Mouse (Mus musculus): ENCODE measurements around the gene Lrrc29.
A peak's percentile ranks its signal among the peaks of the same experiment; 100 is the strongest.
"Not testable (repeated sequence)": the region's sequence is repeated elsewhere in the genome, so short reads cannot be mapped to it uniquely, and the experiment has no call there.

Lrrc29 gene

DNA sequence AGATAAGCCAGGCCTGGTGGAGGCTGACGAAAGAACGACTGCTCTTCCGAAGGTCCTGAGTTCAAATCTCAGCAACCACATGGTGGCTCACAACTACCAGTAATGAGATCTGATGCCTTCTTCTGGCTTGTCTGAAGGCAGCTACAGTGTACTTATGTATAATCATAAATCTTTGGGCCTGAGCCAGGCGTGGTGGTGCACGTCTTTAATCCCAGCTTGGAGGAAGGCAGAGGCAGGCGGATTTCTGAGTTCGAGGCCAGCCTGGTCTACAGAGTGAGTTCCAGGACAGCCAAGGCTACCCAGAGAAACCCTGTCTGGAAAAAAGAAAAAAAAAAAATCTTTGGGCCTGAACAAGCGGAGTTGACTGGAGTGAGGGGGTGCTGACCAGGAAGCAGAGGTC lies 34.7 kb downstream of the Lrrc29 start:
- DNase-seq (ENCODE audit: low spot score in 2 of 2) = not testable (repeated sequence)

DNA sequence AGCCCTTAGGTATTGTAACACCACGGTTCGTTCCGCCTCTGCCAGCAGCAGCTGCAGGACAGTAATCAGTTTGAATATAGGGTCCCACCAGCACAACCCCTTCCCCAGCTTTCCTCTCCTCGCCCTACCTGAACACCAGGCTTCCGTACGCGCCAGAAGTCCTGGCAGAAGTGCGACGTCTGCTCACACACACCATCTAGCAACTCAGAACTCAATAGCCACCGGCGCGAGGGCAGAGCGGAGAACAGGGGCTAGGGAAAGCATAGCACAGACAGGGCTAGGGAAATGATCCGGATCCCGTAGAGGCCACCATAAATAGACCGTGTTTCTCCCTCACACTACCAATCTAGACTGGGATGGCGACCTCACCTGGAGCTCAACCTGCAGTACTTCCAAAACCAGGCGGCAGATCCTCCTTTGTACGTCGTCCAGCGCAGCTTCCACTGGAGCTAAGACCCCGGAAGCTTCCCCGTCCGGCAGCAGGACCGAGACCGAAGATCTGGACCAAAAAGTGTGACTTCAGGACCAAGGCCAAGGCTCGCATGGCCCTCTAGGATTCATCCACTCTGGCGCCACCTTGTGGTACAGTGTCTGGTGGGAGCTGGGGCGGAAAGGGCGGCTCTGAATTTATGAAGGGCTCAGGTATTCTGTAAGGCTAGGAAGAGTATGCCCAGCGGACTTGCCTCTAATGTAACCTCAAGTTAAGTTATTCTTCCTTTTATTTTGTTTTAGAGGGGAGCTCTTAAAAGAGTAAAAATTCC lies 35.3 kb downstream of the Lrrc29 start:
- DNase-seq (ENCODE audit: low spot score in 2 of 2) = peak; percentile 96 to 98

- peak in 1 of 2 experiments; percentile 64 for DNase-seq (ENCODE audit: low spot score in 2 of 2)
Observed at GRCm38 (mm10) chr8:105289805-105290460, 36.1 kb downstream of the Lrrc29 start, which contains the start of gene 4931428F04Rik. TSS of gene 4931428F04Rik (minus strand) at chr8:105289864.

GRCm38 (mm10) chr8:105288958-105289732 lies 36.9 kb downstream of the Lrrc29 start:
- DNase-seq (ENCODE audit: low spot score in 2 of 2) = peak; percentile 81 to 94

GRCm38 (mm10) chr8:105288231-105288630 lies 37.8 kb downstream of the Lrrc29 start:
- no peak for DNase-seq (ENCODE audit: low spot score in 2 of 2)

DNA sequence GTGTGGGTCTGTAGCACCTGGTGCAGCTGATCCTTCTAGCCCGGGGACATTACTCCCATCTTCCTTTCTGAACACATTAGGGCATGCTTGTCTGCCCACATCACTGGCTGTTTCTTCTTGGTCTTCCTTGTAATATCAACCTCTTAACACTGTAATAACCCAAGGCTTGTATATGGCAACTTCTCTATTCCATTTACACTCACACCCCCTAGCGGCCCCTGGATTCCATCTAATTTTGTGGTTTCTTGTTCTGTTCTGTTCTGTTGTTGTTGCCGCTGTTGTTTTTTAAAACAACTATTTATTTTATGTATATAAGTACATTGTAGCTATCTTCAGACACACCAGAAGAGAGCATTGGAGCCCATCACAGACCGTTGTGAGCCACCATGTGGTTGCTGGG lies 39.2 kb downstream of the Lrrc29 start:
- no peak for DNase-seq (ENCODE audit: low spot score in 2 of 2)

DNA sequence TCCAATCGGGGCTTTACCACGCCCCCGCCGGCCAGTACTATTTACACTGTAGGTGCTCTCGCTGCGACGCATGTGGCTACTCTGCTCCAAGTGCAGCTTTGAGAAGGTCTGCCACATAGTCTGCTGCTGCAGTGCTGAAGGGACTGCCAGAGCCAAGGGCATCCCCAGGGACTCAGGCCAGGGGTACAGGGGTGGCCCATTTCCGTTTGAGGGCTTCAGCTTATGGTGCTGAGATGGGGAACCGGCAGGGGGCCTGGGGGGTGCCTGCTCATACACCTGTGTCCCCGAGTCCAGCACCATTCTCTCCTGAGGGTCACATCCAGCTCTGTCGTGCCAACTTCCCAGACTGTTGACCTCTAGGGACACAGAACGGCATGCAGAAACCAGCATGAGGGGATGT lies 40.6 kb downstream of the Lrrc29 start:
- DNase-seq (ENCODE audit: low spot score in 2 of 2) = no peak

- DNase-seq (ENCODE audit: low spot score in 2 of 2) = peak in 1 of 2 experiments; percentile 78
Observed at GRCm38 (mm10) chr8:105283074-105283473, 43.0 kb downstream of the Lrrc29 start.

GRCm38 (mm10) chr8:105282239-105282638 lies 43.8 kb downstream of the Lrrc29 start:
- no peak for DNase-seq (ENCODE audit: low spot score in 2 of 2)

- DNase-seq (ENCODE audit: low spot score in 2 of 2) = no peak
Observed at GRCm38 (mm10) chr8:105281821-105282220, 44.3 kb downstream of the Lrrc29 start.

- DNase-seq (ENCODE audit: low spot score in 2 of 2) = no peak
Observed at GRCm38 (mm10) chr8:105280567-105280966, 45.5 kb downstream of the Lrrc29 start.

GRCm38 (mm10) chr8:105278911-105279334 lies 47.2 kb downstream of the Lrrc29 start:
- peak in 1 of 2 experiments; percentile 67 for DNase-seq (ENCODE audit: low spot score in 2 of 2)

DNA sequence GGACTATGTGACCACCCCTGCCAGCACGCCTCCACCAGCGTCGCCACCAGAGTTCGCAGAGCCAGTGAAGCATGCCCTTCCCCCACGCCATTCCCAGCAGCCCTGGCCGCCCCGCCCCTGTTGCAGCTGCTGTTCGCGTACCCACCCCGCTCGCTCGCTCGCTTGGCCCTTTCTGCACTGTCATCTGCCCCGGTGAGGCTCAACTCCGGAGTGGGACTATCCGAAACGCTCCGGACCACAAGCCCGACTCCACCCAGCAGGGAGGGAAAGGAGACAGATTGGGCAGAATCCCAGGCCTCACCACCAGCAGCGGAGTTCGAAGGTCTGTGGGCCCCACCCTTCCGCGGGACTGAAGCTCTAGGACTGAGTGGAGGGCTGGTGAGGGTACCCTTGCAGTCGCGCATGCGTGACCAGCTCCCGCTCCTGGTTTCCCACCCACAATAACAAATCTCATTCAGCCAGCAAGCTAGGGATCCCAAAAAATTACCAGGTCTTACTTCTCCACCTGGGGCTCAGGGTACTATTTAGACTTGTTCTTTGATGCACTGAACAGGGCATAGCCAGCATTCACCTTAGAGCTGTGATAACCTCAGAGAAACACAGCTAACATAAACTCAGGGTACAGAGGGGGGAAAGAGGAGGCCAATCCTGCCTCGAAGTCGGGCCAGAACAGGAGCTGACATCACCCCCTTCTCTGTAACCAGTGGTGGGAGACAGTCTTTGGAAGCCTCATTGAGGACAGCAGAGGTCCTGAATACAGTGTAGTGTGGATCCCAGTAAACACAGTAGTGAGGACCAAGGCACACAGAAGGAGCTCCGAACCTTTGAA lies 49.6 kb downstream of the Lrrc29 start:
- DNase-seq (ENCODE audit: low spot score in 2 of 2) = peak in 1 of 2 experiments; percentile 50

DNA sequence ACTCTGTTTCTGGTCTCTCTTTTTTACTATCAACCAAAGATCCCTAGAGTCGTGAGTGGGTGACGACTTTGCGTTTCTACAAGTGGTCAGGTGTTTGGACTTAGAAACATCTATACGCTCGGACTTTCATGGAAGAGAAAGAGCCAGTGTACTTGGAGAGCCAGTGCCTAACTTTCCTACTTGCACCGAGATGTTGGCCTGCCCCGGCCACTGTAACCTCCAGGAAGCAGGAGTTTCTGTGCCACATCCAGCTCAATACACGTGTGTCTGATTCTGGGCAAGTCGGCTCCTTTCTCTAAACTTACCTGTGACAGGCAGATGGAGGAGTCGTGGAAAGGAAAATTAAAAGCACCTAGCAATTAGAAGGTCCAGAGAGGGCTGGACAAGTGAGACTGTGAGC lies 50.2 kb downstream of the Lrrc29 start, which contains the start of gene Nol3:
Gene Nol3 (plus strand): TSS at position 301 of the 400 bp plus-strand sequence.
- no peak for DNase-seq (ENCODE audit: low spot score in 2 of 2)

DNA sequence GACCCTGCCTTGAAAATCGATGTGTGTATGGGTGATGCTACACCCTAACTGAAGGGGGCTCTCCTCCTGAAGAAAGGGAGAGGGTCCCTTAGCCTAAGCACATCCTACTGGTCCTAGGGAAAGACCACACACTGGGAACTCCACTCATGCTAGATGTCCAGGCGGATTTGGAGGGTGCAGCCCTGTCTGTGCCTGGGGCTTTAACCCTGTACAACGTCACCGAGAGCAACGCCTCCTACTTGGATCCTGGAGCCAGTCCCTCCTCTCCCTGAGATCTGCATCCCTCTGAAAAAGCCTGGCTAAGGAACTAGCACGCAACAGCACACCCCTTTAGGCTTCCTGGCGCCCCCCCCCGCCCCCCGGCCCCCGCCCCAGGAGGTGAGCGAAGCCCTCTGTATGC lies 50.7 kb downstream of the Lrrc29 start:
- no peak for DNase-seq (ENCODE audit: low spot score in 2 of 2)

- no peak for DNase-seq (ENCODE audit: low spot score in 2 of 2)
Observed at GRCm38 (mm10) chr8:105270916-105271186, 55.2 kb downstream of the Lrrc29 start.

DNA sequence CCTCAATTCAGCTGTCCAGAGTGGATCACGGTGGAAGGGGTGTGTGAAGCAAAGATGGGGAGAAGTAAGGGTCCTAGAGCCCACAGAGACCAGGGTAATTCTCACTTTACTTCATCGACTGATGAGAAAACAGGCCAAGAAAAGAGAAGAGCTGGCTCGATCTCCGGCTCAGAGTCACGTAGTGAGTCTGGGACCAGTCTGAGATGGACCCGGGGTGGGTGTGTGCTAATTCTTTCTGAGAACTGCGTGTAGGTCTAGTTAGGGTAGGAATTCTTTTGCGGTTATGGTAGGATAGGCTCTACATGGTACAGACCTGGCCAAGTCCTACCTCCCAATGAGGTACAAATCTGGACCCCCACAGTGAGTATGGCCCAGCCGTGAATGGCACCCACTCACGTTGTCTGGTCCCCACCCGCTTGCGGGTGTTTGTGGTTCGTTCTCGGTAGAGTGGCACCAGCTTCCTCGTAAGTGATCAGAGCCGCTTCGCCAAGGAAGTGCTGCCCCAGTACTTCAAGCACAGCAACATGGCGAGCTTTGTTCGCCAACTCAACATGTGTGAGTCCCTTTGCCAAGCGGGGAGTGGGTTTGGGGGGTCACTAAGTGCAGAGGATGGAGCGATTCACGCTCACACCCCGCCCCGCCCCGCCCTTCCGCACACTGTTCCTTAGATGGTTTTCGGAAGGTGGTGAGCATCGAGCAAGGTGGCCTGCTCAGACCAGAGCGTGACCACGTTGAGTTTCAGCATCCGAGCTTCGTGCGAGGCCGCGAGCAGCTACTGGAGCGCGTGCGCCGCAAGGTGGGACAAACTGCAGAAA lies 55.8 kb downstream of the Lrrc29 start:
- no peak for DNase-seq (ENCODE audit: low spot score in 2 of 2)

DNA sequence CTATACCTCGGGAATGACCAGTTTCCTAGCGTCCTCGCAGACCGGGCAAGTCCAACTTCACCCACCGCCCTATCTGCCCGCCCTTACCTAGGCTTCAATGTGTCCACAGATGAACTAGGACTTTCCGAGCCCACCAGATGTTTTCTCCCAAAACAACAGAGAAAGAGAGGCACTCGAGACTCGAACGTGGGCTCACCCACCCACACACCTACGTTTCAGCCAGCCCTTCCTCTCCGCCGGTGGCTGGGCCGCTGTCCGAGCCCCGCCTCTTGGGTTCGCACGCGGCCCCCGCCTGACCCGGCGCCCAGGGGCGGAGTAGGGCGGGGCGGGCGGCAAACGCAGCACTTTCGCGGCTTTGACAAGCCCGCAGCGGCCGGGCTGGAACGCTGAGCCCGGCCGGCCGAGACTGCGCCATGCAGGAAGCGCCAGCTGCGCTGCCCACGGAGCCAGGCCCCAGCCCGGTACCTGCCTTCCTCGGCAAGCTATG lies 56.6 kb downstream of the Lrrc29 start, which contains the start of gene Hsf4:
Gene Hsf4 (plus strand): TSS at position 341 of the 487 bp plus-strand sequence.
- peak in 1 of 2 experiments; percentile 40 for DNase-seq (ENCODE audit: low spot score in 2 of 2)

GRCm38 (mm10) chr8:105269075-105269458 lies 57.0 kb downstream of the Lrrc29 start:
- DNase-seq (ENCODE audit: low spot score in 2 of 2) = no peak

DNA sequence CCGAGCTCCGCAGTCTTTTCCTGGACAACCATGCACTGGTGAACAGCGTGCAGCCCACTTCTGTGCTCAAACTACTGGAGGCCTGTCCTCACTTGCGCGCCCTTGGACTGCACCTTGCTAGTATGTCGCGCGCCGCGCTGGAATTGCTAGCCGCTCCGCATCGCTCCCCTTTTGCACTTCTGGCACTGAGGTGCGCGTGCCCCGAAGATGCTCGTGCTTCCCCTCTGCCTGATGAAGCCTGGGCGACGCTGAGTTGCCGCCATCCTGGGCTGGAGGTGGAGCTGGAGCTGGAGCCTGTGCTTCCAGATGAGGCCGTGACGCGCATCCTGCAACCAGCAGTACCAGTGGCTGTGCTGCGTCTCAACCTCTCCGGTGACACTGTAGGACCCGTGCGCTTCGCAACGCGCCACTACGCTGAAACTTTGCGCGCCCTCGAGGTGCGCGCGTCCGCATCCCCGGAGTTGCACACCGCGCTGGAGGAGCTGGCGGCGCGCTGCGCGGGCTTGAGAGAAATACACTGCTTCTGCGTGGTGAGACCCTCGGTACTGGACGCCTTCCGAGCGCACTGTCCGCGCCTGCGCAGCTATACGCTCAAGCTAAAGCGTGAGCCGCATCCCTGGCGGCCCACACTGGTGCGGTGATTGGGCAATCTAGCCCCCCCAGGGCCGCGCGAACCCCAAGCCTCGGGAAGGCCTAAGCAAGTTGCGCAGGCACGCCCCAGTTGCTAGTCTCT lies 57.6 kb downstream of the Lrrc29 start:
- peak in 1 of 2 experiments; percentile 24 for DNase-seq (ENCODE audit: low spot score in 2 of 2)

Data from spleen, postnatal 10 days (tissue).